Mouse (Mus musculus) left cerebral cortex, postnatal 14 days (tissue): ENCODE measurements around the gene Safb. TPM values are rescaled to one million over a fixed set of nuclear protein-coding genes. Genes with fewer than 3 reads are reported as not detected.
A peak's percentile ranks its signal among the peaks of the same experiment; 100 is the strongest.

Experiments used
- DNase-seq, 2 experiments: peaks; one replicate each; pipeline ENCODE4 v3.0.0; 2021 to 2022; ENCODE audit warnings: low spot score in 2 of 2, mixed read lengths in 1 of 2
- intact Hi-C: fragments of 180-260 bp; cut with DNase I; formaldehyde crosslinking; loops from one replicate; pipeline ENCODE4 v1.15.1; 2025
- total RNA-seq, 2 experiments: library from RNA; stranded (reverse); gene quantifications; 2 replicates each; pipeline ENCODE4 v1.2.3; 2021

Gene Safb
- total RNA-seq, 2 experiments from 2014 or later = 136 to 137 TPM

DNA sequence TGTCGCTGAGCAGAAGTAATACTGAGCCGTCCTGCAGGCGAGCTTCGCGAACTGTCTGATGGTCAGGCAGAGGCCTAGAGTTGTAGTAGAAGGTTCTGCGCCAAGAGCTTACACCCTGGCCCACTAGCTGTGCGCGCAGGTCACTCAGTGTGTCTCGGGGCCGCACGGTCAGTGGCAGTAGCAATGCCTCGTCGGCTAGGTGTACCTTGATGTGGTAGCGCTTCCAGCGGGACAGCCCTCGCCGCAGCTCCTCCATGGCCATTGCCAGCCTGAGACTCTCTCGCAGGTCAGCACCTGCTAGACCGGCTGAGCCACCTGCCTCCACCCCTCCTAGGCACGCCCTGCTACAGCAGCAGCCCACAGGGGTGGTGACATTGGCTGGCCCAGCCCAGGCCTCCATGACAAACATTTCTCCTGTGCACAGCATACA, 30.5 kb upstream of the Safb start, which contains the start of gene Gm20219:
TSS of gene Gm20219 (minus strand) at position 266 of the 430 bp plus-strand sequence.
- intact Hi-C loops = loop anchor here (5.0 kb wide), 1 partner anchor 127 kb away; no protein-coding TSS in a partner anchor
- DNase-seq = no peak

DNA sequence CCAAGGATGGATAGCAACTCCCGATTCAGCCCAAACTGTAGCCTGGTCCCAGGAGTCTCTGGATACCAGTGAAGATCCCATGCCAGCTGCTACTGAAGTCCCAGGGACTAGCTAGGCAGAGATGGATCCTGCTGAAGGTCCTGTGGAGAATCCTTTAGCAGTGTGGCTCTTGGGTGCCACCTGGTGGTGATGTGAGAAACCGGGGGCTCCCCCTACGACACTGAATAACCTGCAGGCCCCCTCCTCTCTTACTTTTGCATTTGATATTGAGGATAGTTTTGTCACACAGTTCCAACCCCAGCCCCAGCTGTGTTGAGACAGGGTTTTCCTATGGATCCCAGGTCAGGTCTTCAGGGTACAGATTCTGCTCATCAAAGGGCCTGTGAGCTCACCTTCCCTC, 26.2 kb upstream of the Safb start:
- intact Hi-C loops = loop anchor here (2.0 kb wide), 1 partner anchor 202 kb away; no protein-coding TSS in a partner anchor
- DNase-seq = peak; percentile 76 to 79

GRCm38 (mm10) chr17:56559386-56559785, 25.2 kb upstream of the Safb start:
- no peak for DNase-seq
- intact Hi-C loops = loop anchor here (2.0 kb wide), 1 partner anchor 203 kb away; no protein-coding TSS in a partner anchor

- intact Hi-C loops = no loop called here
- no peak for DNase-seq
These were observed 24.5 kb upstream of the Safb start for GRCm38 (mm10) chr17:56560131-56560530.

GRCm38 (mm10) chr17:56561866-56562265, 22.8 kb upstream of the Safb start:
- DNase-seq = no peak
- intact Hi-C loops = no loop called here

GRCm38 (mm10) chr17:56566293-56566692, 18.3 kb upstream of the Safb start:
- intact Hi-C loops = no loop called here
- no peak for DNase-seq

- intact Hi-C loops = no loop called here
- DNase-seq = no peak
These were observed 17.7 kb upstream of the Safb start for GRCm38 (mm10) chr17:56566918-56567317.

GRCm38 (mm10) chr17:56567370-56567769, 17.3 kb upstream of the Safb start:
- intact Hi-C loops = no loop called here

GRCm38 (mm10) chr17:56570287-56570686, 14.3 kb upstream of the Safb start:
- intact Hi-C loops = no loop called here
- no peak for DNase-seq

More at GRCm38 (mm10) chr17:56567370-56567769, 17.3 kb upstream of the Safb start:
- no peak for DNase-seq

DNA sequence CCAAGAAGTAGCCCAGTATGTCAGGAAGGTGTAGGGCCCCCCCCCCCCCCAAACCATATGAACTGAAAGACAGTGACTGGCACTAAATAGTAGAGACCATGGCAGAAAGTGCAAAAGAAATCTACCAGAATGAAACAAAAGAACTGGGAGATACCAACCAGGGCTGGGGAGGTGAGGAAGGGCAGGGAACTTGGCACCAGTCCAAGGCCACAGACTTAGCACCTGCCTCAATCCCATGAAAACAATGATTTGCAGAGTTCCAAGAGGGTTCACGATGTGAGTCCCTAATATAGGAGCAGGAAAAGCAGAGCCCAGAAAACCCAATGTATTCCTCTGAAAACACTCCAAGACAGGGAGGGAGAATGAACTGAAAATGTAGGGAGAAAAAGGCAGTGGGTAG, 12.5 kb upstream of the Safb start:
- intact Hi-C loops = no loop called here
- no peak for DNase-seq

DNA sequence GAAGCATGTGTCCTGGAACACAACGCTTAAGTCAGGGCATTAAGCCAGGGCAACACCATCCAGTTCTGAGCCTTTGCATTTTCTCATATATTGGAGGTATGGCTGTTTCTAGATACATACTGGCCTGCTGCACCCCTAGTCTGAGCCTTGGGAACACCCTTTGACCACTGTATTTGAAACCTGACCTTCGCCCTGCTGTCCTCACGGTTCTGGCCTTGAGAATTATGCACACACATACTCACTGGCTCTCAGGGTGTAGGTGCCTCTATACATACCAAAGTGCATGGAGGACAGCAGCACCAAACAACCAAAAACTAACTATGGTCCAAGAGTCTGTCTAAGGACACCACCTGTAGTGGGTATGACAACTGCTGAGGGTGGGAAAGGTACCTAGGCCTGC, 11.7 kb upstream of the Safb start:
- no peak for DNase-seq
- intact Hi-C loops = no loop called here

GRCm38 (mm10) chr17:56583071-56583470, 1.6 kb upstream of the Safb start:
- intact Hi-C loops = no loop called here
- no peak for DNase-seq

- peak; percentile 40 to 49 for DNase-seq
- intact Hi-C loops = no loop called here
These were observed 891 bp upstream of the Safb start for GRCm38 (mm10) chr17:56583611-56584256.

GRCm38 (mm10) chr17:56585171-56585821, 671 bp downstream of the Safb start:
- DNase-seq = no peak
- intact Hi-C loops = no loop called here

DNA sequence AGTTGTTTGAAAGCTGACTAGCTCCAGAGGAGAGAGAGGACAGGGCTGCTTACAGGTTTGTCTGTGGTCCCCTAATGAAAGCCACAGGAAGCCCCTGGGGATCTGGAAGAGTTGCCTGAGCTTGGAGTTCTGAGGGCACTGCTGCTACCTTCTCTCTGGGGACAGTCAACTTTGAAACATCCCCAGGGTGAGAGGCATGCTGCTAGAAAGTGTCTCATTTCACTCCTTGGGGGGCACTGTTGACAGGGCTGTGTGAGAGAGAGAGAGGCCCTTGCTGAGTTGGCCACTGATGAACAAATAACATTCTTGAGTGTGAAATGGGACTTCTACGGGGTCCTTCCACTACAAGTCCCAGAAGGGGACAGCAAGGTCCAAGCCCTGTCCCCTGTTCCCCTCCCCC, 3.1 kb downstream of the Safb start:
- intact Hi-C loops = no loop called here
- DNase-seq = no peak

- DNase-seq = no peak
- intact Hi-C loops = no loop called here
These were observed 4.3 kb downstream of the Safb start for GRCm38 (mm10) chr17:56588921-56589320.

DNA sequence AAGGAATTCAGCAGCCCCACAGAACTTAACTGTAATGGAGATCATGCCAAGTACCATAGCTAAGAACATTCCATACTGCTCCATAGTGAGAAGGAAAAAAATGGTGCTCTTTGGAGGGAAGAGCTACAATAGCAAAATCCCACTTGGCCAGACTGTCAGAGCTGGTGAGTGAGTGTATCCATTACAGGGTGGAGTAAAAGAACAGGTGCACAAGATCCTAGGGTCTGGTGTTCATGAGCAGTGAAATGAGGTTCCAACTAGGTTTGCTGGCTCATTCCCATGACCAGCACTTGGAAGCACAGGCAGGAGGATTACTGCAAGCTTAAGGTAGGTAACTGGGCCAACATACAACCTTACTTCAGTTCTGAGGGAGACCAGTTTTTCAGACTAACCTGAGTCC, 7.9 kb downstream of the Safb start:
- DNase-seq = no peak
- intact Hi-C loops = no loop called here

DNA sequence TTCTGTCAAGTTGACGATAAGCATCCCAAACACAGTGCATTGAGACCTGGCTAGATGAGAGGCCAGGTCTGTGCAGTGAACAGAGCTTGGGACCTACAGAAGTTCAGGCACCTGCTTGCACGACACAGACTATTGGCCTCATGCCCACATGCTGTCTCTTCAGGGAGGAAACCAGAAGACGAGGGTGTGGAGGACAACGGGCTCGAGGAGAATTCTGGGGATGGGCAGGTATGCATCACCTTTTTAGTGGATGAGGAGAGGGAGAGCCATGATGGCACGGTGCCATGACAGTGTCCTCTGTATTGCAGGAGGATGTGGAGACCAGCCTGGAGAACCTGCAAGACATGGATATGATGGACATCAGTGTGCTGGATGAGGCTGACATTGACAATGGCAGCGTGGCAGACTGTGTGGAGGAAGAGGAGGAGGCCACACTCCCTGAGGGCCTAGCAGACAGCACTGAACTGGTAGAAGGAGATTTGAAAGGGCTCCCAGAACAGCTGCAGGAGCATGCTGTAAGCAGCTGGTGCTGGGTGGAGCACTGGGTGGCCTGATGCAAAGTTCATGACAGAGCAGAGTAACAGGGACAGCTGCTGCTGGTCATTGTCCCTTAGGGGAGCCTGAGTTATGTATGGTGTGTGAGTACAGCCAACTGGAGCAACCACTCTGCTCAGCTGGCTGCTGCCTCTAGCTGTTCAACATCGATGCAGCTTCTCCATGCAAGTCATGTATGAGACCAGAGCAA, 9.1 kb downstream of the Safb start:
- no peak for DNase-seq
- intact Hi-C loops = no loop called here

DNA sequence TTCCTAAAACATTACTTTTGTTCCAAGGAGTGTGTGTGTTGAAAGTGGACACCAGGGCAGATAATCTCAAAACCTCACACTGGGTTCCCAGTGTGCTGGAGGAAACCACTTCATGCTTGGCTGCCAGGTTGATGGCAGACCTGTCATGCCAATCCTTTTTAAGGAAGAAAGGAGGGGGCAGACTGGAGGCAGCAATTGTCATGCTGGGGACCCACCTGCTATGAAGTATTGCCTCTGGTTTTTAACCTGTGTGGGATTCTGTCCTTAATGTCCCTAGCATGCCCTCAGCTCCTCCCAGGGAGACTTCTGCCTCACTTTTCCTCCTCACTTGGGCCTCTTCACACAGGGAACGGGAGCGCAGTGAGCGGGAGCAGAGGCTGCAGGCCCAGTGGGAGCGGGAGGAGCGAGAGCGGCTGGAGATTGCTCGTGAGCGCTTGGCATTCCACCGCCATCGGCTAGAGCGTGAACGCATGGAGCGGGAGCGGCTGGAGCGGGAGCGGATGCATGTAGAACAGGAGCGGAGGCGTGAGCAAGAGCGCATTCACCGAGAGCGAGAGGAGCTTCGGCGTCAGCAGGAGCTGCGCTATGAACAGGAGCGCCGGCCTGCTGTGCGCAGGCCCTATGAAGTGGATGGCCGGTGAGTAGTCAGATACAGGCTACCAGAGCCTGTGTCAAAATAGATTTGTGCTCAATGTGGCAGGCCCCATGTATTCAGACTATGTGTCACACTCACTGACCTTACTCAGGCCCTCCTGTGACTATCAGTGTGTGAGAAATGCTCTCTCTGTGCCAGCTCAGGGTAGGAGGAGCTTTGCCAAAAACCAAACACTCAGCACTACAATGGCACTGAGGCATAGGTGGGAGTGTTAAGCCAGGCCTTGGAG, 18.8 kb downstream of the Safb start:
- intact Hi-C loops = no loop called here
- no peak for DNase-seq

- intact Hi-C loops = no loop called here
- DNase-seq = no peak
These were observed 19.4 kb downstream of the Safb start for GRCm38 (mm10) chr17:56604070-56604380.
